In genomic region chr14:53614341-53614740, GRCm38 (mm10) we compare ENCODE assay signal across 12 mouse cellular contexts.
DNase-seq lines count a peak whose midpoint lies in the region; ATAC-seq and TF ChIP-seq lines count a peak whose summit lies in the region.
"Had no signal": no experiment of that assay in that cellular context is flagged by ENCODE, and none has a peak within 500 bp of the region (broad histone marks: within the 10 kb centered on the region; RNA-seq: fewer than 3 reads in every experiment).

No protein-coding gene starts in this region.

- dilution Hi-C loops in CH12.LX (cut with MboI; ENCODE audit: extremely low pct_ligation_motif_present, extremely low pct_unique_long_range_greater_than_20kb, low sequenced_read_pairs): no loop called here

- H3K27ac ChIP-seq in CH12.LX (ENCODE audit: insufficient read depth, low read depth): no peak overlapping the region
- H3K27ac ChIP-seq: forebrain, embryonic 12.5 days; hindbrain, embryonic 12.5 days; midbrain, embryonic 13.5 days had no signal

- no peaks in the 10 kb centered on the region for H3K4me1 ChIP-seq in CH12.LX (ENCODE audit: control insufficient read depth in 1 of 2, insufficient read depth in 2 of 2)
- H3K4me1 ChIP-seq: forebrain, embryonic 12.5 days; hindbrain, embryonic 12.5 days; midbrain, embryonic 13.5 days had no signal

- no peak overlapping the region for H3K9ac ChIP-seq in CH12.LX (ENCODE audit: insufficient read depth, low read depth)
- H3K9ac ChIP-seq: forebrain, embryonic 12.5 days; hindbrain, embryonic 12.5 days; midbrain, embryonic 13.5 days had no signal

- peak; percentile 72 for DNase-seq in CD4-positive, CD25-positive, alpha-beta regulatory T cell, adult 2 months (ENCODE audit: low read depth, low spot score)
- DNase-seq in layer of hippocampus, adult 11-12 months (ENCODE audit: low spot score): peak; percentile 4
- no peak for DNase-seq in layer of hippocampus, postnatal 36 days
- peak; percentile 55 for DNase-seq in CH12.LX (ENCODE audit: extremely low read depth)
- DNase-seq in induced T-regulatory cell, adult 2 months (ENCODE audit: low read depth): peak; percentile 61
- DNase-seq in adrenal gland, adult (ENCODE audit: inconsistent age in 2 of 2, low spot score in 1 of 2): no peak
- DNase-seq: heart, adult 11 months had no signal

- no peak overlapping the region for H3K4me2 ChIP-seq in CH12.LX (ENCODE audit: insufficient read depth, low read depth, poor library complexity, severe bottlenecking)
- H3K4me2 ChIP-seq: forebrain, embryonic 12.5 days; hindbrain, embryonic 12.5 days; midbrain, embryonic 13.5 days had no signal

- TF ChIP-seq CTCF in CH12.LX (conservative IDR thresholded peaks at IDR 0.05 in 1 of 2, IDR thresholded peaks at IDR 0.05 in 1 of 2; ENCODE audit: low read depth in 2 of 2, low read length in 2 of 2): peak; percentile 51 to 63

- no peaks in the 10 kb centered on the region for H3K27me3 ChIP-seq in CH12.LX (replicated peaks)
- H3K27me3 ChIP-seq: forebrain, embryonic 12.5 days; hindbrain, embryonic 12.5 days; midbrain, embryonic 13.5 days had no signal

- H3K36me3 ChIP-seq in CH12.LX (replicated peaks in 1 of 2; ENCODE audit: control insufficient read depth in 1 of 2, insufficient read depth in 1 of 2, low read length in 1 of 2): no peaks in the 10 kb centered on the region
- H3K36me3 ChIP-seq: forebrain, embryonic 12.5 days; hindbrain, embryonic 12.5 days; midbrain, embryonic 13.5 days had no signal

- TF ChIP-seq POLR2A in CH12.LX (IDR thresholded peaks at IDR 0.05; ENCODE audit: low read depth, low read length): no peak

- no peak overlapping the region for H3K4me3 ChIP-seq in CH12.LX (replicated peaks in 1 of 3; ENCODE audit: low read depth in 2 of 3, low read length in 2 of 3, poor library complexity in 1 of 3)
- H3K4me3 ChIP-seq: forebrain, embryonic 12.5 days; hindbrain, embryonic 12.5 days; midbrain, embryonic 13.5 days had no signal

- in situ Hi-C loops in CH12.LX (cut with MboI; ENCODE audit: low pct_ligation_motif_present, low pct_unique_long_range_greater_than_20kb, low sequenced_read_pairs): no loop called here

- no peak for ATAC-seq in CD4-positive, CD25-positive, alpha-beta regulatory T cell, adult 4 months
- no peak for ATAC-seq in erythroblast, adult 5-6 weeks (replicated peaks; ENCODE audit: low FRiP score, poor library complexity, severe bottlenecking)
- ATAC-seq: midbrain, embryonic 13.5 days had no signal

- no peaks in the 10 kb centered on the region for H3K79me2 ChIP-seq in CH12.LX (replicated peaks; ENCODE audit: control insufficient read depth, extremely low read depth, insufficient read depth, poor library complexity, severe bottlenecking)

- TF ChIP-seq RAD21 in CH12.LX (IDR thresholded peaks at IDR 0.05; ENCODE audit: low read depth, low read length): peak; percentile 36

- TF ChIP-seq EP300 in CH12.LX (IDR thresholded peaks at IDR 0.05; ENCODE audit: low read length): no peak

- H3K9me3 ChIP-seq in CH12.LX (replicated peaks; ENCODE audit: low read length): no peaks in the 10 kb centered on the region
- H3K9me3 ChIP-seq: forebrain, embryonic 12.5 days; hindbrain, embryonic 12.5 days; midbrain, embryonic 13.5 days had no signal

TF ChIP-seq in CH12.LX, 34 proteins besides CTCF, POLR2A, EP300 and RAD21:
- TF ChIP-seq MAZ (IDR thresholded peaks at IDR 0.05; ENCODE audit: low read depth, low read length) (no peak), JUND (conservative IDR thresholded peaks at IDR 0.05; ENCODE audit: low read depth, low read length) (no peak), USF2 (conservative IDR thresholded peaks at IDR 0.05; ENCODE audit: low read depth, low read length) (no peak), KAT2A (IDR thresholded peaks at IDR 0.05; ENCODE audit: insufficient replicate concordance, low read length) (no peak), GABPA (IDR thresholded peaks at IDR 0.05; ENCODE audit: insufficient replicate concordance, low read depth, low read length) (no peak), CHD2 (IDR thresholded peaks at IDR 0.05; ENCODE audit: low read length) (no peak), IRF4 (IDR thresholded peaks at IDR 0.05; ENCODE audit: low read depth, low read length) (no peak), JUN (IDR thresholded peaks at IDR 0.05; ENCODE audit: insufficient read depth, low read depth, low read length) (no peak), POLR2AphosphoS2 (IDR thresholded peaks at IDR 0.05; ENCODE audit: low read depth, low read length) (no peak), NRF1 (IDR thresholded peaks at IDR 0.05; ENCODE audit: low read depth, low read length) (no peak), SIN3A (IDR thresholded peaks at IDR 0.05; ENCODE audit: low read length) (no peak), MAX (IDR thresholded peaks at IDR 0.05; ENCODE audit: low read length) (no peak), BHLHE40 (IDR thresholded peaks at IDR 0.05; ENCODE audit: low read depth, low read length) (no peak)

Comparison
In these comparisons a context has a peak if more than half of its experiments do, and no peak if none do; other contexts are left out.
1. DNase-seq: peak in CD4-positive, CD25-positive, alpha-beta regulatory T cell, adult 2 months (single experiment), layer of hippocampus, adult 11-12 months (single experiment), CH12.LX (single experiment) and induced T-regulatory cell, adult 2 months (single experiment); none in layer of hippocampus, postnatal 36 days (0 of 2) and adrenal gland, adult (0 of 2).